Mouse (Mus musculus): ENCODE measurements at regions not wholly inside any gene's neighbourhood (a gene's known extent, or its start where the extent isn't known, plus 50 kb on each side); places are given as distances from the start of the nearest gene placed in this dataset.

GRCm38 (mm10) chr11:19531255-19532003, 392.7 kb upstream of the Spred2 start:
- TF ChIP-seq CTCF (IDR thresholded peaks at IDR 0.05; ENCODE audit: low read depth) (no peak), EP300 (IDR thresholded peaks at IDR 0.05; ENCODE audit: low read depth) (no peak)

All from liver, embryonic 14.5 days (tissue).